8 mouse cellular contexts compared by ENCODE assay signal in genomic region chr15:100227663-100228534, GRCm38 (mm10). TPM values are rescaled to one million over a fixed set of nuclear protein-coding genes. Genes with fewer than 3 reads are reported as not detected.
DNase-seq lines count a peak whose midpoint lies in the region; ATAC-seq lines count a peak whose summit lies in the region.

Atf1 (plus strand) TSS chr15:100227819.

- no peaks in the 10 kb centered on the region for H3K4me1 ChIP-seq in hindbrain, embryonic 11.5 days (replicated peaks; ENCODE audit: control insufficient read depth, insufficient read depth, low read length)

- H3K36me3 ChIP-seq in hindbrain, embryonic 11.5 days (ENCODE audit: control insufficient read depth, insufficient read depth, low read length) = no peaks in the 10 kb centered on the region

- H3K27ac ChIP-seq in hindbrain, embryonic 11.5 days (ENCODE audit: low read depth, low read length) = peak within 1 kb of the TSS; percentile 100

- no peaks in the 10 kb centered on the region for H3K27me3 ChIP-seq in hindbrain, embryonic 11.5 days (ENCODE audit: control insufficient read depth, insufficient read depth, low read length)

- DNase-seq in R1 (ENCODE audit: low read depth, low spot score) = peak; percentile 83
- DNase-seq in cerebellum, adult 9-11 months = peak; percentile 92
- peak; percentile 76 to 91 for DNase-seq in frontal cortex, postnatal 10 days (ENCODE audit: low spot score in 2 of 2)
- DNase-seq in hindbrain, embryonic 11.5 days (ENCODE audit: low spot score) = peak; percentile 96
- DNase-seq in layer of hippocampus, postnatal 14 days (ENCODE audit: low spot score in 2 of 2) = peak; percentile 88 to 89
- peak; percentile 91 for DNase-seq in lung, postnatal 25 days (ENCODE audit: low spot score)
- peak; percentile 81 for DNase-seq in retina, adult 2 months (ENCODE audit: low read depth, low spot score)
- peak; percentile 90 to 92 for DNase-seq in thymus, postnatal 36 days

- peak within 1 kb of the TSS; percentile 74 for H3K4me2 ChIP-seq in hindbrain, embryonic 11.5 days (replicated peaks; ENCODE audit: low read depth, low read length)

- peak within 1 kb of the TSS; percentile 99 for H3K9ac ChIP-seq in hindbrain, embryonic 11.5 days (ENCODE audit: low read depth, low read length)

- peak within 1 kb of the TSS; percentile 87 for H3K4me3 ChIP-seq in hindbrain, embryonic 11.5 days (ENCODE audit: low read depth, low read length)

- under 1% methylated on average over 33 of the region's 133 CpGs for WGBS in hindbrain, embryonic 11.5 days

- peak; percentile 81 for ATAC-seq in hindbrain, embryonic 11.5 days (ENCODE audit: low FRiP score)

- no peaks in the 10 kb centered on the region for H3K9me3 ChIP-seq in hindbrain, embryonic 11.5 days (ENCODE audit: control insufficient read depth, low read length)

RNA-seq across cellular contexts. Expression of gene Atf1, which starts in this region (rescaled TPM):
- polyA plus RNA-seq in hindbrain, embryonic 11.5 days (2014; fragmentation: Nextera tagmentation; extraction: Ambion mirVana) = 27.7 and 35.5 TPM in 2 replicates
- 10 to 100 TPM; 15.1 to 16.3 TPM for total RNA-seq in layer of hippocampus, postnatal 14 days (2021)

Comparison
In these comparisons a context has a peak if more than half of its experiments do, and no peak if none do; other contexts are left out.
1. Peak in every context shown above with its lines: DNase-seq, ATAC-seq, H3K4me3 ChIP-seq and H3K27ac ChIP-seq.